Mouse (Mus musculus) megakaryocyte progenitor cell, adult 5-6 weeks (primary cell): ENCODE measurements around the gene Ptprd. TPM values are rescaled to one million over a fixed set of nuclear protein-coding genes. Genes with fewer than 3 reads are reported as not detected.

ENCODE experiments used
- ATAC-seq: replicated peaks from 2 replicates; pipeline ENCODE4 v1.8.0; 2016; ENCODE audit warnings: mild to moderate bottlenecking, moderate TSS enrichment, inconsistent platforms; ENCODE audit not compliant: poor library complexity
- total RNA-seq, 2 experiments: library from RNA; stranded (forward) in 1 of 2; stranded (reverse) in 1 of 2; fragments of 157-497, 149-512 nt in 1 of 2; fragments of 200-1000 nt in 1 of 2; gene quantifications; 2 replicates each; pipeline versions ENCODE4 v1.2.3 to v1.2.4; 2015 to 2017

Gene Ptprd
- total RNA-seq, 2 experiments from 2014 or later, result not detected

GRCm38 (mm10) chr4:76672653-76673052, 1539.1 kb downstream of the Ptprd start:
- ATAC-seq, result no peak

- ATAC-seq, result no peak
These were observed 1550.0 kb downstream of the Ptprd start for GRCm38 (mm10) chr4:76661725-76662124.

- ATAC-seq, result no peak
These were observed 1551.6 kb downstream of the Ptprd start for GRCm38 (mm10) chr4:76660146-76660545.

- ATAC-seq, result no peak
These were observed 1555.0 kb downstream of the Ptprd start for GRCm38 (mm10) chr4:76656734-76657133.

- ATAC-seq, result no peak
These were observed 1558.8 kb downstream of the Ptprd start for GRCm38 (mm10) chr4:76652971-76653370.

GRCm38 (mm10) chr4:76621740-76622139, 1590.0 kb downstream of the Ptprd start:
- no peak for ATAC-seq

DNA sequence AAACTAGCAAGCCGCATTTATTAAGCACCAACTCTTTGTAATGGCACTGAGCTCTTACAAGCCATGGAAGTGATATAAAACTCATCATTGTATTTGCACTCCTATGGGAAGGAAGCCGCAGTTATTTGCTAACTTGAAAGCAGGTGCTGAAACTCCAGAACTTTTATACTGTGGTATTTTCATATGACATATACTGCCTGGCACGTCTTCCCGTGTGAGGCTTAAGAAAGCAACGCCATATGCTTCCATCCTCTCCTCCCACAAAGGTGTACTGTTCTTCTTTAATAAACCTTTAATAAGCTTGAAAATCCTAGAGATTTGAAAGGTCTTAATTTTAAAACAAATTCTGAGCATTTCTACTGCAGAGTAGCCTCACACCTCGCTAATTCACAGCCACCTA, 1595.1 kb downstream of the Ptprd start:
- no peak for ATAC-seq

DNA sequence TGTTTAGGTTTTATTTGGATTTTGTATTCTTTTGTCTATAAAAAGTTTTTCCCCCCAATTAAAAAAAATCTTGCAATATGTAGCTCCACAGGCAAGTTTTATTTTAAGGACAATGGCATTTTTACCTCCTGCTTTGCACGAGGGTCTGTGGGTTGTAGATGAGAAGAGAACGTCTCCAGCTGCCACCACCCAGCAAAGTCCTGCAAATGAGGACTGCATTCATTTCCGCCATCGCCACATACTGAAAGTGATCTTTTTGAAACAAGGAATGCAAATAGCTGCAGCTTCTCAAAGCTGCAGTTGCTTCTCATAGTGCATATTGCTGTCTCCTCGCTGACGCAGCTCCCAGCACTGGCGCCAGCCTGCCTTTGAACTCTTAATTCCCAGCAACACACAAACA, 1603.5 kb downstream of the Ptprd start:
- no peak for ATAC-seq

GRCm38 (mm10) chr4:76606808-76607207, 1605.0 kb downstream of the Ptprd start:
- ATAC-seq, result no peak

GRCm38 (mm10) chr4:76590722-76591121, 1621.0 kb downstream of the Ptprd start:
- ATAC-seq, result no peak

- no peak for ATAC-seq
These were observed 1628.7 kb downstream of the Ptprd start for GRCm38 (mm10) chr4:76583025-76583424.

DNA sequence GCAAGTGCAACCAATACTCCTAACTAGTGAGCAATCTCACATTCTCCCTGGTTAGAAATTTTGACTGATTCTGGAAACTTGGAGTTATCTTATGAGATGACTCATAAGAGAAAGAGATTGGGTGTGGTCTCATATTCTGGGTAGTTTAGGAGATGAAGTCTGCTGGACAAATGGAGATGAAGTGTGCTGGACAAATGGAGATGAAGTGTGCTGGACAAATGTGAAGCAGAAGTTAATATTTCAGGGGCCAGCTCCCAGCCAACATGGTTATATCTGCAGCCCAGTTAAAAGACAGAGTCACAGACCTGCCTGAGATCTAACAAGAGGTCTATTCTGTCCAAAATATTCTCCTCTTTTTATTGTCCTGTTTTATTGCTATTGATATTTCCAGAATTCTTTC, 1645.8 kb downstream of the Ptprd start:
- ATAC-seq, result no peak

DNA sequence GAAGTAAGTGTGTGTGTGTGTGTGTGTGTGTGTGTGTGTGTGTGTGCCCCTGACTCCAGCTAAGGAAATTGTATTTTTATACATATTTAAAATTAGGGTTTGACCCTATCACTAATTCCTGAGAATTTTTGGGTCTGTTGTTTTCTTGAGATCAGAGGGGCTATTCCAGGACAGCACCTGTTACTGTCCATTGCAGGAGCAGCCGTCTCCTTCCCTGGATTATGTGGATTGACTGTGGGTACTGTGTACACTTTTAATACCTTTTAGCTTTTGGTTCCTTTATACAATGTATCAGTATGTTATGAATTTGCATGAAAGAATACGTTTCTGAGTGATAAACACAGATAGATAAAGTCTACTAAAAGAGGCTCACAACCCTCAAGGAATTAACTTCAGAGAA, 1670.0 kb downstream of the Ptprd start:
- no peak for ATAC-seq

DNA sequence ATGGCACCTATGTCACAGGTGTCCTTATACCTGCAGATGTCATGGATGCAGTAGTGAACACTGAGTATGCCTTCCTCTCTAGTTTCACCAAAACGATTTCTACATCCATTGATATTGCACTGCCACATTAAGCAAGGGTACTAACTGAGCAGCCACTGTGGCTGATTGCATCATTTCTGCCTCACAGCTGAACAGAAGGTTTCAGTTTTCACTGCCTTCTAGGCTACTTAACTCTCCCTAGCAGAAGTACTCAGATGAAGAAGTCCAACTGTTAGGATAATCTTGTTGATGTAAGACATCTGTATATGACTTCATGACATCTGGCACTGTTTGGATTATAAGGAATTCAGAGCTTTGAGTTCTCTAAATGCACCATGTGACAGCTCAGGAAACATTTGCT, 1678.8 kb downstream of the Ptprd start:
- ATAC-seq, result no peak

DNA sequence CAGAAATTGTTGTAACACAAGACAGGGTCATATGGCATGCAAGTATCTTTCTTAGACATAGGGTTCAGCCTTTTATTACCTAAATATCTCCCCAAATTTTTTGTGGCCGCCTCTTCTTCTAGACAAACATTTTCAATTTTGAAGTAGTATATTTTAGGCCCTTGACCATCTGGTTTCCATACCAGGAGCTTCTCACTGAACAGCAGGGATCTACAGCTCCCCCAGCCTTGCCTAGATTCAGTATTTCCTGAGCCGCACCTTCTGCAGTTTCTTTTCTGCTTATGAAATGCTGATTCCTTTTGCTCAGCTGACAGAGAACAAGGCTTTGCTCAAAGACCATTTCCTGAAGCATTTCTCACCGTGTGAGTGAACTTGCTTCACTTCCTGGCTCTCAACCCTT, 1686.5 kb downstream of the Ptprd start:
- ATAC-seq, result no peak

- ATAC-seq, result no peak
These were observed 1708.5 kb downstream of the Ptprd start for GRCm38 (mm10) chr4:76503279-76503601.

DNA sequence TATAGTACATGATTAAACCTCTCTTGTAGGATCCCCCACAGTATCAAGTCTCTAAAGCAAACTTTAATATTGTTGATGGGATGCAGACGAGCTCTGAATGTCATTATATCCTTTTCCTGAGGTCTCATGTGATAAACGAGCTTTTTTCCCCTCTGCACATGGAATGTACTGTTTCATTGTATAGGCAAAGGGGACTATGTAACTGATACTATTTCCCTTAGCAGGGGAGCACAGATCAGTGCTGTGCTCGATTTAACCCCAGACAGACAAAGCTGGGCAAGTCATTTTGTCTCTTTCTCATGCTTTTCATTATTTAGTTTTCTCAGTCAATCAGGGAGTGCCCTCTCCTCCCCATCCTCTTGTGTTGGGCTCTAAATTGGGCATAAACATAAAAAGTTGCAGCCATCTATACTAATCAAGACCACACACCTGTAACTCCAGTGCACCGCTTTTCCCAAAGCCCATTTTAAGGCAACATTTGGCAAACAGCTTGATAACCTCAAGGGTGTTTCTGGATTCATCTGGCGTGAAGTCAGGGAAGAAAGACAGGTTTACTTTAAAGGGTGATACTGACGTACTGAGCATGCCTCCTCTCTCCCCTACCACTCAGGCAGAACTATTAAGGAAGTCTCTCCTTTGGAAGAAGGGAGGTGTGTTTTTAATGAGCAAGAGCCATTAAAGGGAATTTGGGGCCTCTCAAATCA, 1709.0 kb downstream of the Ptprd start:
- ATAC-seq, result no peak

DNA sequence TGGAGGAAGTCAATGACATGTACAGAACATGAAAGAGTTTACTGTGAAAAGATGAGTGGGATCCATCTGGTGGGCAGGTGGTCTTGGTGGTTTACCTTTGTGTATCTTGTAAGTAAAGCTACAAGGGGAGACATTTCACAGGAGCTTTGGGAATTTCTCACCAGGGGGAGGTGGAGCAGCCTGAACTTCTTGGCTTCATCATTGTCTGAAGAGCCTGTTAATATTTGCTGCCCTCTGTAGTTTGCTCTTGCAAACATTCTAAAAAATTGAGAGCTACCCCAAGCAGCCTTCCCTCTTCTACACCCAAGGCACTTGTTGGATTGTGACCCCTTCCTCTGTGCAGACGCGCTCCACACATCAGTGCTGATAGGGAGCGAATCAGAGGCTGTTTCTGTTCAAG, 1725.9 kb downstream of the Ptprd start:
- ATAC-seq, result no peak

DNA sequence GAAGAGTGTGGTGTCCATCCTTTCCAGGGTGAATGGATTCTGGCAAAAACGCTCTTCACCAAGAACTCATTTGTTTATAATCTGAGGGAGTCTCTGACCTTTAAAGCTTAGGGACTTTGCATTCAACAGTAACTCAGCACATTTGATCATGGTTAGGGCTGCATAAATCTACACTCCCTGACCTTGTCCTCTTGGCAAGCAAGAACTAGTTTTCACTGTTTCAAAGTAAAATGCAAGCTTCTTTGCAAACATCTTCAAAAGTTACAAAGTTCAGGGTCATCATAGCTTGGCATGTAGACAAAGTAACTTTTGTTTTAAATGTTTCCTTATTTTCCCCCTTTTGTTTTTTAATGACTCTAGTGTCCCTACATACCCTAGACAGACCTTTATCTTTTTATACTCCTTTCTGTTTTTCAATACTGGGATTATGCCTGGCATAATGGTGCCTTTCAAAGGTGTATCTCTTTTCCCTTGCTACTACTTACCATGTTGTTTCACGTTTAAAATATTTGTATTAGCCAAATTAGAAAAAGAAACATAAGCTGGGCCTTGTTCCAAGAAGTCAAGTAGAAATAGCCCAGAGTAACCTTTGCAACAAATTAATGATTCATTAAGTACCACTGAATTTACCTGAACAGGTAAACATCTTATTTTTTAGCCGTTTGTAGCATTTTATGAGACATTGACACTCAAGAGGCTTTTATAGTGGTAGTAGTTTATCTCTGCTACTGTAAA, 1743.2 kb downstream of the Ptprd start:
- no peak for ATAC-seq

- ATAC-seq, result no peak
These were observed 1747.1 kb downstream of the Ptprd start for GRCm38 (mm10) chr4:76464682-76465081.

- no peak for ATAC-seq
These were observed 1750.4 kb downstream of the Ptprd start for GRCm38 (mm10) chr4:76461336-76461735.

DNA sequence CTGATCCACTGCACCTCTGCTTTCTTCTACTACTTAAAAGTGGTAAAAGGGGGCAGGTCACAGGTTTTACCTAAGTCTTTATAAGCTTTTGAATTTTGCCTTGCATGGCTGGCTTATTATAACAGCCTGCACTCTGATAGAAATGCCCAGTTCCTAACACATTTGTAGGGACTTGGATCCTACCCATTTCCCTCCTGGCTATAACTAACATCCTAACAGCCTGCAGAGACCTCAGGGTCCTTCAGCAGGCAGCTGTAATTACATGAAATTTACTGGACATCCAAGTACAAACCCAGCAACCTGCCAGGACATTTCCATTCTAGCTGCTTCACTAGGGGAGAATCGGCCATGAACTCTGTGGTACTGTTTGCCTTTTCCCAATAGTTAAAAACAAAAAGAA, 1751.2 kb downstream of the Ptprd start:
- ATAC-seq, result no peak

DNA sequence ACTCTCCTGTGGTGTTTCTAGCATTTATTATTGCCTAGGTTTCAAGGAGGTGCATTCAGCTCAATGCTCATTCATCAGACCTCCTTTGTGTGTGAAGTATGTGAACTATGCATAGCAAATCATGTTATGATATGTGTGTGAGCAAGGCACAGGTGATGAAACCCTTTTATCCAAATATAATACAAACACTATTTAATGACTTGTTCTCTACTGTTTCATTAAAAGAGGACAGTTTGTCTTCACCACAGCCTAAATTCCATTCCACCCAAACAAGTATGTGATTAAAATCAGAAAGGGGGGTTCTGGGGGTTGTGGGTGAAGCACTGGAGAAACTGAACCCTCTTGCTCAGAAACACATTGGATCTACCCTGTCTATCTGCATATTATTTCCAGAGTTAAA, 1752.1 kb downstream of the Ptprd start:
- no peak for ATAC-seq
